ENCODE assay signal across 8 mouse cellular contexts in the genomic region with DNA sequence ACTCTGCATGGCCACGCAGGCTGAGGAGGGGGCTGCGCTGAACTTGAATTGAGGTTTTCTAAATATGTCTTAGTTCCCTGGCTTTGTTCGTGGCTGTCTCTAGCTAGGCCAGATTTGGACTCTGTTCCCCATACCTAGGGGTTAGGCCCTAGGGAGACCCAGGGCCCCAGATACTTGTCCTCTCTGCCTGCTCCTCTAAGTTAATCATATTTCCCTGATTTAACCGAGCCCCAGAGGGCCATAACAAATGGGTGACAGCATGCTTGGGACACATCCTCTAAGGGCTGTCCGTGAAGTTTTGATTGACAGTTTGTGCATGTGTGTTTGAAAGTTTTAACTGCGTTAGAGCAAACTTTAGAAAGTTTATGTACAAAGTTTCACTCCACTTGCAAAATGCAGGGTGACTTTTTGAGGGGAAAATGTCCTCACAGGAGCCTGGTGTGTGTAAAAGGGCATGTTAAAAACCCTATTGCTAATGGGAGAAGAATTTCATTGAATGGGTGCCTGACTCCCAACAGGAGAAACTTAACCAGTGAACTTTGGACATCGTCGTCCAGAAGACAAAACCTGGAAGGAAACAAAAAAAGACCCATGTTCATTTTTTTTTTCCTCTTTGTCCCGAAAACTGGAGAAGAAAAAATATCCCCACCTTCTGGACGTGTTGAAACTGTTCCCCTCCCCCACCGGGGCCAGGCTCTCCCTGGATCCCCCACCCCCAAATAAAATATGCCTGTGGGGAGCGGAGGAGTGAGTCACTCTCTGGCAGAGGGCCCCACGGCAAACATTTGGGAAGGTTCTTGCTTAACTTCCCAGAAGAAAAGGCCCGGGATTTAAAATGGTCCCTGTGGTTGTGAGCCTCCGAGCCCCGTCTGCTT. TPM values are rescaled to one million over a fixed set of nuclear protein-coding genes. Genes with fewer than 3 reads are reported as not detected.
DNase-seq lines count a peak whose midpoint lies in the region; ATAC-seq and TF ChIP-seq lines count a peak whose summit lies in the region.

No protein-coding gene starts in this region.

- no peak overlapping the region for H3K27ac ChIP-seq in cerebellum, adult 2 months (ENCODE audit: insufficient read depth, low read length)
- peak overlapping the region; percentile 87 for H3K27ac ChIP-seq in intestine, embryonic 14.5 days (ENCODE audit: low read depth)
- peak overlapping the region; percentile 89 for H3K27ac ChIP-seq in liver, postnatal 0 days (ENCODE audit: low read depth)

- H3K4me1 ChIP-seq in cerebellum, adult 2 months (ENCODE audit: control insufficient read depth, insufficient read depth, low read length), result peaks cover 12% of the 10 kb centered on the region
- H3K4me1 ChIP-seq in intestine, embryonic 14.5 days (replicated peaks; ENCODE audit: control insufficient read depth, insufficient read depth, low read length), result peaks cover 32% of the 10 kb centered on the region
- peaks cover 39% of the 10 kb centered on the region for H3K4me1 ChIP-seq in liver, postnatal 0 days (ENCODE audit: insufficient read depth)

- ATAC-seq in intestine, embryonic 14.5 days (replicated peaks; ENCODE audit: low FRiP score, low TSS enrichment, low read depth), result peak; percentile 20; the same call in 1 of the 2 replicates
- ATAC-seq in liver, postnatal 0 days, result peak; percentile 57

- TF ChIP-seq CTCF in cerebellum, adult 2 months (IDR thresholded peaks at IDR 0.05; ENCODE audit: borderline replicate concordance, insufficient read depth, low read depth, low read length), result no peak
- TF ChIP-seq CTCF in liver, postnatal 0 days (IDR thresholded peaks at IDR 0.05; ENCODE audit: low read depth), result no peak

- H3K27me3 ChIP-seq in cerebellum, adult 2 months (ENCODE audit: control insufficient read depth, insufficient read depth, low read length), result no peaks in the 10 kb centered on the region
- no peaks in the 10 kb centered on the region for H3K27me3 ChIP-seq in intestine, embryonic 14.5 days (replicated peaks; ENCODE audit: control insufficient read depth, insufficient read depth, low read length)
- H3K27me3 ChIP-seq in liver, postnatal 0 days (ENCODE audit: insufficient read depth, low read length), result no peaks in the 10 kb centered on the region

- no peak for TF ChIP-seq EP300 in liver, postnatal 0 days (IDR thresholded peaks at IDR 0.05; ENCODE audit: low read depth)

- peak overlapping the region; percentile 78 for H3K4me2 ChIP-seq in intestine, embryonic 14.5 days (ENCODE audit: low read length)
- peak overlapping the region; percentile 88 for H3K4me2 ChIP-seq in liver, postnatal 0 days (ENCODE audit: low read depth, low read length)

- H3K36me3 ChIP-seq in intestine, embryonic 14.5 days (ENCODE audit: control insufficient read depth, insufficient read depth, low read length), result no peaks in the 10 kb centered on the region
- no peaks in the 10 kb centered on the region for H3K36me3 ChIP-seq in liver, postnatal 0 days (replicated peaks; ENCODE audit: insufficient read depth, low read length)

- peak; percentile 48 to 53 for DNase-seq in cerebellum, adult 2 months
- DNase-seq in cerebellum, adult 9-10 months, result no peak
- peak; percentile 74 for DNase-seq in adrenal gland, postnatal 10 days
- peak; percentile 55 for DNase-seq in gastrocnemius, postnatal 25 days
- DNase-seq in intestine, embryonic 14.5 days (ENCODE audit: low spot score), result peak; percentile 76
- DNase-seq in liver, postnatal 0 days, result peak; percentile 78
- DNase-seq in ovary, postnatal 36 days (ENCODE audit: low spot score), result peak; percentile 54
- DNase-seq in spleen, adult 12 weeks (ENCODE audit: low spot score), result no peak

- TF ChIP-seq POLR2A in cerebellum, adult 2 months (IDR thresholded peaks at IDR 0.05; ENCODE audit: borderline replicate concordance, insufficient read depth, low read length), result no peak

- peak overlapping the region; percentile 83 for H3K4me3 ChIP-seq in cerebellum, adult 2 months (replicated peaks; ENCODE audit: insufficient read depth, low read depth, low read length)
- peak overlapping the region; percentile 83 for H3K4me3 ChIP-seq in intestine, embryonic 14.5 days (ENCODE audit: low read depth, low read length)
- peak overlapping the region; percentile 79 for H3K4me3 ChIP-seq in liver, postnatal 0 days (ENCODE audit: low read depth, low read length)

- H3K9me3 ChIP-seq in intestine, embryonic 14.5 days (ENCODE audit: control insufficient read depth, low read length), result no peaks in the 10 kb centered on the region
- no peaks in the 10 kb centered on the region for H3K9me3 ChIP-seq in liver, postnatal 0 days (ENCODE audit: low read length)

- peak overlapping the region; percentile 93 for H3K9ac ChIP-seq in intestine, embryonic 14.5 days (ENCODE audit: low read length)
- peak overlapping the region; percentile 73 for H3K9ac ChIP-seq in liver, postnatal 0 days (replicated peaks)

- WGBS in cerebellum, adult 2 months, result 31% methylated on average over 16 of the region's 16 CpGs
- 4% methylated on average over 16 of the region's 16 CpGs for WGBS in intestine, embryonic 14.5 days
- 22% methylated on average over 16 of the region's 16 CpGs for WGBS in liver, postnatal 0 days (ENCODE audit: insufficient replicate concordance)

RNA-seq across cellular contexts. Expression of a gene that starts 1.1 kb away (rescaled TPM):
- polyA plus RNA-seq in cerebellum, adult 2 months (2012; rRNA removed), result 26.8 and 28.0 TPM in 2 replicates
- 10 to 100 TPM; 18.9 to 19.4 TPM for total RNA-seq in adrenal gland, postnatal 10 days (2021)
- total RNA-seq in gastrocnemius, postnatal 25 days (2021), result 1 to 10 TPM; 6.8 to 7.5 TPM
- 111 and 115 TPM in 2 replicates for polyA plus RNA-seq in intestine, embryonic 14.5 days (2014; fragmentation: Nextera tagmentation; extraction: Ambion mirVana)
- 30.6 and 39.7 TPM in 2 replicates for polyA plus RNA-seq in liver, postnatal 0 days (2015; fragmentation: Nextera tagmentation; extraction: Ambion mirVana)

Comparison
In these comparisons a context has a peak if more than half of its experiments do, and no peak if none do; other contexts are left out.
1. DNase-seq: peak in cerebellum, adult 2 months (2 of 2), adrenal gland, postnatal 10 days (single experiment), gastrocnemius, postnatal 25 days (single experiment), intestine, embryonic 14.5 days (single experiment), liver, postnatal 0 days (single experiment) and ovary, postnatal 36 days (single experiment); none in cerebellum, adult 9-10 months (single experiment) and spleen, adult 12 weeks (single experiment).
2. Peak in every context shown above with its lines, with median percentiles within 50 percentile points of each other: H3K4me3 ChIP-seq.